Mouse (Mus musculus) olfactory bulb, adult 2 months (tissue): ENCODE data around the gene Serping1.

Experiments
- CTCF ChIP-seq: fragments of 200-500 bp; IDR thresholded peaks from 2 replicates; pipeline ENCODE4 v1.5.1; 2012; ENCODE audit warnings: low read depth, mild to moderate bottlenecking, low read length, moderate library complexity; ENCODE audit not compliant: insufficient read depth
- POLR2A ChIP-seq: fragments of 200-500 bp; IDR thresholded peaks from 2 replicates; pipeline ENCODE4 v1.6.1; 2012; ENCODE audit warnings: mild to moderate bottlenecking, low read depth, low read length, moderate library complexity; ENCODE audit not compliant: insufficient read depth

DNA sequence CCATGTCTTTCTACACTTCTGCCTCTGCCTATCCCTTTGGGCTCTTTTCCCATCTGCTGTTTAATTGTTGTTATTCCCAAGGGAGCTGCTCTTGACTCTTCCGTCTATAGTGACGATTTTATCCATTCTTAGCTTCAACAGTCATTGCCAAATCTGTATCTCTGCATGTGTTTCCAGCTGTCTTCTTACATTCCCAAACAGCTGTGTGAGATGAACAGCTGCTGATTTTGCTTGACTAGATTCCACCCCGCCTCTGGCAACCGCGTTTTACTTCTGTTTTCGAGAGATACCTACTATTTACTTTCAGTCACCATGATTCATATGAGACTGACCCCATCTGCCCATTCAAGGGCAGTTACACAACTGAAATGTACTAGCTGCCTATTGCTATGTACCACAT, 25.1 kb downstream of the Serping1 start:
- no peak for TF ChIP-seq CTCF
- TF ChIP-seq POLR2A, result no peak
